Mouse (Mus musculus) small intestine, adult 2 months (tissue): ENCODE data around the gene Dnaaf1. TPM values are rescaled to one million over a fixed set of nuclear protein-coding genes. Genes with fewer than 3 reads are reported as not detected.
A peak's percentile ranks its signal among the peaks of the same experiment; 100 is the strongest.

Experiments
- H3K27ac ChIP-seq: fragments of 200-500 bp; 2 replicates; pipeline ENCODE4 v1.5.1; 2012; ENCODE audit warnings: low read depth, low read length, control low read depth, inconsistent platforms; ENCODE audit not compliant: insufficient read depth
- H3K27me3 ChIP-seq: fragments of 200-500 bp; 2 replicates; pipeline ENCODE4 v1.6.1; 2012; ENCODE audit warnings: mild to moderate bottlenecking, moderate library complexity, low read length, inconsistent platforms; ENCODE audit not compliant: control insufficient read depth, insufficient read depth
- H3K36me3 ChIP-seq: fragments of 200-500 bp; 2 replicates; pipeline ENCODE4 v1.6.1; 2012; ENCODE audit warnings: mild to moderate bottlenecking, low read length, control low read depth, inconsistent platforms; ENCODE audit not compliant: control insufficient read depth, insufficient read depth
- H3K4me1 ChIP-seq: fragments of 200-500 bp; 2 replicates; pipeline ENCODE4 v1.6.1; 2012; ENCODE audit warnings: low read length, inconsistent platforms, mixed read lengths; ENCODE audit not compliant: control insufficient read depth, insufficient read depth, insufficient read length
- H3K4me3 ChIP-seq: fragments of 200-500 bp; 2 replicates; pipeline ENCODE4 v1.5.1; 2012; ENCODE audit warnings: low read depth, mild to moderate bottlenecking, control low read depth, inconsistent platforms, low read length, moderate library complexity
- CTCF ChIP-seq: fragments of 200-500 bp; IDR thresholded peaks from 2 replicates; pipeline ENCODE4 v1.5.1; 2012; ENCODE audit warnings: low read depth, mild to moderate bottlenecking, control low read depth, inconsistent platforms, low read length, moderate library complexity, mixed read lengths; ENCODE audit not compliant: insufficient replicate concordance, insufficient read length; ENCODE audit errors: extremely low read depth
- POLR2A ChIP-seq: fragments of 200-500 bp; IDR thresholded peaks from 2 replicates; pipeline ENCODE4 v1.6.1; 2012; ENCODE audit warnings: low read depth, mild to moderate bottlenecking, control low read depth, inconsistent platforms, low read length, moderate library complexity
- WGBS: fragments of 180-500 bp; shearing (Covaris S2); methylation state at CpG from one replicate; pipeline ENCODE4 v1.1.7; 2018; 5-methylcytosine and 5-hydroxymethylcytosine counted together
- polyA plus RNA-seq: library from polyadenylated mRNA; depleted of rRNA; stranded (reverse); fragments of >200 nt; gene quantifications from 2 replicates; pipeline ENCODE4 v1.2.3, GENCODE M21; 2012

The Dnaaf1 gene
- polyA plus RNA-seq, 1 experiment = 9.4 TPM

GRCm38 (mm10) chr8:119558603-119559401 lies 16.2 kb upstream of the Dnaaf1 start, which contains the start of gene Mbtps1:
TSS of gene Mbtps1 (minus strand) at chr8:119558735.
- H3K4me3 ChIP-seq = peak within 1 kb of the TSS; percentile 89
- H3K36me3 ChIP-seq = peaks cover 21% of the 10 kb centered on the region
- 3% methylated on average over 62 of the region's 63 CpGs for WGBS
- peaks cover 24% of the 10 kb centered on the region for H3K4me1 ChIP-seq
- TF ChIP-seq CTCF (no peak), POLR2A (peak; percentile 96)
- peak within 1 kb of the TSS; percentile 85 for H3K27ac ChIP-seq
- no peaks in the 10 kb centered on the region for H3K27me3 ChIP-seq

- no peak for TF ChIP-seq CTCF
- Histone ChIP-seq H3K36me3 (peaks cover 27% of the 10 kb centered on the region), H3K4me3 (no peak overlapping the region), H3K27me3 (no peaks in the 10 kb centered on the region), H3K4me1 (peaks cover 20% of the 10 kb centered on the region; the same call in 1 of the 2 replicates), H3K27ac (peak overlapping the region; percentile 56; the same call in 1 of the 2 replicates)
- WGBS = 84% methylated on average over 6 of the region's 6 CpGs
Observed at GRCm38 (mm10) chr8:119559402-119559720, 15.7 kb upstream of the Dnaaf1 start.

GRCm38 (mm10) chr8:119563849-119564251 lies 11.2 kb upstream of the Dnaaf1 start:
- H3K27me3 ChIP-seq = no peaks in the 10 kb centered on the region
- no peak overlapping the region for H3K27ac ChIP-seq
- peaks cover 51% of the 10 kb centered on the region for H3K36me3 ChIP-seq
- H3K4me1 ChIP-seq = peaks cover 5% of the 10 kb centered on the region; the same call in 1 of the 2 replicates
- no peak for TF ChIP-seq POLR2A
- no peak for TF ChIP-seq CTCF
- WGBS = 92% methylated on average over 14 of the region's 14 CpGs
- no peak overlapping the region for H3K4me3 ChIP-seq

GRCm38 (mm10) chr8:119566367-119566766 lies 8.7 kb upstream of the Dnaaf1 start:
- H3K36me3 ChIP-seq = peaks cover 51% of the 10 kb centered on the region
- no peaks in the 10 kb centered on the region for H3K4me1 ChIP-seq
- H3K4me3 ChIP-seq = no peak overlapping the region
- H3K27me3 ChIP-seq = no peaks in the 10 kb centered on the region
- TF ChIP-seq POLR2A = no peak
- TF ChIP-seq CTCF = no peak
- no peak overlapping the region for H3K27ac ChIP-seq
- 87% methylated on average over 11 of the region's 11 CpGs for WGBS

GRCm38 (mm10) chr8:119568251-119568650 lies 6.8 kb upstream of the Dnaaf1 start:
- no peak for TF ChIP-seq POLR2A
- no peak for TF ChIP-seq CTCF
- Histone ChIP-seq H3K4me3 (no peak overlapping the region), H3K27ac (no peak overlapping the region), H3K4me1 (peaks cover 5% of the 10 kb centered on the region), H3K36me3 (peaks cover 37% of the 10 kb centered on the region), H3K27me3 (no peaks in the 10 kb centered on the region)
- WGBS = 85% methylated on average over 9 of the region's 9 CpGs

GRCm38 (mm10) chr8:119568951-119569350 lies 6.1 kb upstream of the Dnaaf1 start:
- WGBS = 88% methylated on average over 7 of the region's 7 CpGs
- peaks cover 31% of the 10 kb centered on the region for H3K36me3 ChIP-seq
- no peaks in the 10 kb centered on the region for H3K27me3 ChIP-seq
- no peak overlapping the region for H3K27ac ChIP-seq
- TF ChIP-seq POLR2A (no peak), CTCF (no peak)
- H3K4me3 ChIP-seq = no peak overlapping the region
- H3K4me1 ChIP-seq = peaks cover 5% of the 10 kb centered on the region

- peaks cover 23% of the 10 kb centered on the region for H3K36me3 ChIP-seq
- 79% methylated on average over 4 of the region's 4 CpGs for WGBS
- TF ChIP-seq CTCF = no peak
- no peak for TF ChIP-seq POLR2A
- H3K27ac ChIP-seq = no peak overlapping the region
- peaks cover 5% of the 10 kb centered on the region for H3K4me1 ChIP-seq
- H3K4me3 ChIP-seq = no peak overlapping the region
- no peaks in the 10 kb centered on the region for H3K27me3 ChIP-seq
Observed at GRCm38 (mm10) chr8:119569881-119570280, 5.2 kb upstream of the Dnaaf1 start.
